Mouse (Mus musculus) subcutaneous adipose tissue, adult 2 months (tissue): Measurements from ENCODE around the gene Tmem260. TPM values are rescaled to one million over a fixed set of nuclear protein-coding genes. Genes with fewer than 3 reads are reported as not detected.

Experiments used
- polyA plus RNA-seq: library from polyadenylated mRNA; depleted of rRNA; stranded (reverse); fragments of >200 nt; gene quantifications from 2 replicates; pipeline ENCODE4 v1.2.3, GENCODE M21; 2012; ENCODE audit warnings: low replicate concordance; rRNA removed

The Tmem260 gene
- polyA plus RNA-seq: 9.9 and 20.1 TPM in 2 replicates

DNA sequence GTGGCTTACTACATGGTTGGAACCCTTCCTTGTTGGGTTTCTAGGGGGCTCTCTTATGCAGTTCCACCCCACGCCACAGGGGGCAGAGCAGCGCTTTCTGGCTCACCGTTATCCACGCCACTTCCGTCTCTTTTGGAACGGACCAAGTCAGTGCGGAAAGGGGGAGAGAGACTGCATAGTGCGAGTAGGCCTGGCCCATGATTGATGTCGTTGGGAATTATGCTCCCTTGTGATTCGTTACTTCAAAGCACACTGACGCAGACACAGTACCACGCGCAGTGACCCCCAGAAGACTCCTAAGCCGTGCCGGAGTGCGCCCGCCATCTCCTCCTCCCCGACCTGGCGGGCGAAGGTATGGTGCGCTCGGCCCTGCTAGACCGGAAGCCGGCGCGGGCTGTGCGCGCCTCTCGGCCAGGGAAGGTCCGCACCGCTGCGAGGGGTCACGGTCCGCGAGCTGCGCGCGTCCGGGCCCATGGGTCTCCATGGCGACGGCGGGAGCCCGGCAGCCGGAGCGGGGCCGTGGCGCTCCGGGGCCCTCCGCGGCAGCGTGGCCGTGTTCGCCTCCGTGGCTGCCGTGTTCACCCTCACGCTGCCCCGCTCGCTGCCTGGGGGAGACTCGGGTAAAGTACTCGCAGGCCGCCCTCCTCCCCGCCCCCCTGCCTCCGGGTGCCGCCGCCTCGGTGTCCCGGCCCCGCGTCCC is at the start of gene Tmem260:
Gene Tmem260 (plus strand): TSS at position 141 of the 700 bp plus-strand sequence.

Other genes with a start within 250 kb of the Tmem260 start
- gene Otx2, start 227.7 kb downstream of the Tmem260 start, polyA plus RNA-seq: not detected in 2 replicates